Mouse (Mus musculus) hindbrain, embryonic 15.5 days (tissue): ENCODE results near the gene Eid2. TPM values are rescaled to one million over a fixed set of nuclear protein-coding genes. Genes with fewer than 3 reads are reported as not detected.

Experiments
- ATAC-seq: fragments of 200-750 bp; cut with Nextera tagmentation; 2 replicates; pipeline ENCODE4 v1.8.0; 2017; ENCODE audit warnings: low read depth, moderate number of reproducible peaks, moderate TSS enrichment; ENCODE audit not compliant: low FRiP score
- H3K27ac ChIP-seq: fragments of 300-500 bp; sonication (generic); replicated peaks from 2 replicates; pipeline ENCODE4 v1.5.1; 2015; ENCODE audit warnings: mild to moderate bottlenecking, inconsistent platforms
- H3K27me3 ChIP-seq: fragments of 300-500 bp; sonication (generic); 2 replicates; pipeline ENCODE4 v1.6.1; 2015; ENCODE audit warnings: control low read depth, inconsistent platforms
- H3K36me3 ChIP-seq: fragments of 300-500 bp; sonication (generic); 2 replicates; pipeline ENCODE4 v1.6.1; 2015; ENCODE audit warnings: control low read depth, inconsistent platforms
- H3K4me1 ChIP-seq: fragments of 300-500 bp; sonication (generic); replicated peaks from 2 replicates; pipeline ENCODE4 v1.6.1; 2015; ENCODE audit warnings: control low read depth, inconsistent platforms
- H3K4me2 ChIP-seq: fragments of 300-500 bp; sonication (generic); 2 replicates; pipeline ENCODE4 v1.6.1; 2015; ENCODE audit warnings: moderate library complexity, mild to moderate bottlenecking, inconsistent platforms
- H3K4me3 ChIP-seq: fragments of 300-500 bp; sonication (generic); 2 replicates; pipeline ENCODE4 v1.5.1; 2015; ENCODE audit warnings: mild to moderate bottlenecking, inconsistent platforms
- H3K9ac ChIP-seq: fragments of 300-500 bp; sonication (generic); 2 replicates; pipeline ENCODE4 v1.6.1; 2015; ENCODE audit warnings: inconsistent platforms
- H3K9me3 ChIP-seq: fragments of 300-500 bp; sonication (generic); 2 replicates; pipeline ENCODE4 v1.6.1; 2016; ENCODE audit warnings: control low read depth, inconsistent platforms
- WGBS: fragments of 180-500 bp; shearing (Covaris S2); methylation state at CpG from one replicate; pipeline ENCODE4 v1.1.7; 2015; 5-methylcytosine and 5-hydroxymethylcytosine counted together
- polyA plus RNA-seq: library from polyadenylated mRNA; unstranded; fragments of >200 nt; fragmentation: Nextera tagmentation; extraction: Ambion mirVana; gene quantifications from 2 replicates; pipeline ENCODE4 v1.2.1, GENCODE M21; 2015

The Eid2 gene
- polyA plus RNA-seq, 1 experiment from 2014 or later: 23.7 TPM

DNA sequence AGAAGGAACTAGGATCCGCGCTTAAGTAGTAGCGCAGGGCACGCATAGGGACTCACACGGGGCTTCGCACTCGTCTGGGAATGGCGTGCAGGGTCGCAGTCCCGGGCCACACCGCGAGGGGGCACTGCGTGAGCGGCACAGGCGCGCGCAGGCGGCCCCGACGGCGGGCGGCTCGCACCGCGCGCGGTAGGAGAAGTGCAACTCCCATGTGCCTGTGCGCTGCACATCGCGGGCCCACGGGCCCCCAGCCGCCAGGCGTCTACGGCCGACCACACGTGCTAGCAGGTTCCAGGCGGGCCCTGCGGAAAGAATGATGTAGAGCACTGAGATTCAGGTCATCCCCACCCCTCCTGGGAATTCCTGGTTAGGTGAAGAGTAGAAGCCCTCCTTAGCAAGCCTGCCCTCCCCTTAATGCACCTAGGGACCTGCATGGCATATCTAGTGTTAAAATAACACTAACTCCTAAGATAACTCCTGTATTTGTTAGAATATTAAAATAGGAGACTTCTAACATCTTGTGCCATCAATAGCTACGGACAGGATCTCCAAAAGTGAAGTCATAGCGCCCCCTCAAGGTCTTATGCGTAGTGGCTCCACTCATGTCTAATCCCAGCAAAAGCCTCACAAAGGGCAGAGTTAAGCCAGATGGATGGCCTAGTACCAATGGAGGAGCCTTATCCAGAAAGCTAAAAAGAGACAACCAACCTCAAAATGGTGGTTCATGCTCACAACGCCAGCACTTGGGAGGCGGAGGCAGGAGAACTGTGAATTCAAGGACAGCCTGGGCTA, 31.4 kb downstream of the Eid2 start:
- whole genome bisulfite sequencing: 11% methylated on average over 43 of the region's 43 CpGs
- ATAC-seq: no peak
- peak overlapping the region; percentile 5; the same call in 1 of the 2 replicates for H3K9ac ChIP-seq
- no peak overlapping the region for H3K27ac ChIP-seq
- H3K36me3 ChIP-seq: no peaks in the 10 kb centered on the region
- peak overlapping the region; percentile 18 for H3K4me3 ChIP-seq
- H3K9me3 ChIP-seq: no peaks in the 10 kb centered on the region
- H3K4me1 ChIP-seq: peaks cover 24% of the 10 kb centered on the region
- H3K4me2 ChIP-seq: peak overlapping the region; percentile 51
- H3K27me3 ChIP-seq: no peaks in the 10 kb centered on the region

- Histone ChIP-seq H3K27ac (peak within 1 kb of the TSS; percentile 21), H3K9ac (peak within 1 kb of the TSS; percentile 60), H3K27me3 (no peaks in the 10 kb centered on the region), H3K9me3 (no peaks in the 10 kb centered on the region), H3K36me3 (peaks cover 23% of the 10 kb centered on the region), H3K4me2 (peak within 1 kb of the TSS; percentile 80), H3K4me3 (peak within 1 kb of the TSS; percentile 44), H3K4me1 (peaks cover 24% of the 10 kb centered on the region)
- under 1% methylated on average over 30 of the region's 30 CpGs for WGBS
- peak; percentile 68 for ATAC-seq
Measured at GRCm38 (mm10) chr7:28301616-28302433, 34.1 kb downstream of the Eid2 start, which contains the start of gene Dll3. Dll3 (minus strand) TSS chr7:28302238.

GRCm38 (mm10) chr7:28305641-28306040, 38.0 kb downstream of the Eid2 start:
- H3K9me3 ChIP-seq: no peaks in the 10 kb centered on the region
- H3K4me1 ChIP-seq: peaks cover 19% of the 10 kb centered on the region
- no peaks in the 10 kb centered on the region for H3K27me3 ChIP-seq
- no peak overlapping the region for H3K27ac ChIP-seq
- no peak overlapping the region for H3K4me3 ChIP-seq
- ATAC-seq: no peak
- H3K4me2 ChIP-seq: no peak overlapping the region
- 84% methylated on average over 10 of the region's 10 CpGs for WGBS
- peaks cover 36% of the 10 kb centered on the region for H3K36me3 ChIP-seq
- H3K9ac ChIP-seq: no peak overlapping the region

DNA sequence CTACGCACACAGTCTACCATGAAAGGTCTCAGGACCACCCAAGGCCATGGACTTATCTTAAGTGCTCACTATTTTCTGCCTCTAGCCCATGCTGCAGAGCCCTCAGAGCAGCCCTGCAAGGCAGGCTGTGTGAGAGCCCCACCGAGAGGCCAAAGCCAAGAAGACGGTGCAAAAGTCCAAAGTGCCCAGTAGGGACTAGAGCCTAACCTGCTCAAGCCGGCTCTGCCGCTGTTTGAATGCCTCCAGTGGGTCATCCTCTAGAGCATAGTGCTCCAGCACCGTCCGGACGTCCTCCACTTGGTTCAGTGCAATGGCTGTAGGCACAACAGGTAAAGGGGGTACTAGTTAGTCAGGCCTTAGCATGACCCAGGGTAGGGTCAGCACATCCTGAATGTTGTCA, 38.5 kb downstream of the Eid2 start:
- no peak for ATAC-seq
- no peak overlapping the region for H3K4me3 ChIP-seq
- no peaks in the 10 kb centered on the region for H3K9me3 ChIP-seq
- peaks cover 36% of the 10 kb centered on the region for H3K36me3 ChIP-seq
- no peak overlapping the region for H3K4me2 ChIP-seq
- H3K4me1 ChIP-seq: peaks cover 23% of the 10 kb centered on the region
- no peak overlapping the region for H3K27ac ChIP-seq
- no peaks in the 10 kb centered on the region for H3K27me3 ChIP-seq
- H3K9ac ChIP-seq: no peak overlapping the region
- WGBS: 94% methylated on average over 8 of the region's 8 CpGs

DNA sequence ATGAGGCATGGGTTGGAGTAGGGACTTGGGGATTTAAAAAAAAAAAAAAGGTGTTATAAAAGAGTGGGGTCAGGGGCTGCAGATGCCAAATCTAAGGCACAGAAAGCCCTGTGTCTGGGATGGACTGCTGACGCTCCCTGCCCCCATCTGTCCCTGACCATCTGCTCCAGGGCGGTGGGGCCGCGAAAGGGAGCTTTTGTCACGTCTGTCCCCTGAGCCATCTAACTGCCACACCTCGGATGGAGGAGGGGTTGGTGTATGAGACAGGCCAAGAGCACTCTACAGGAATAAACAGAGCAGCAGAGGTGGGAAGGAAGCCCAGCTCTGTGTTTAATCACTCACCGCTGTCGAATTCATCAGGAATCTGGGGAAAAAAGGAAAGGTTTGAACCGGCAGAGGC, 42.1 kb downstream of the Eid2 start:
- Histone ChIP-seq H3K4me3 (no peak overlapping the region), H3K4me1 (peaks cover 18% of the 10 kb centered on the region), H3K36me3 (peaks cover 38% of the 10 kb centered on the region), H3K9ac (no peak overlapping the region), H3K27me3 (no peaks in the 10 kb centered on the region), H3K4me2 (no peak overlapping the region), H3K9me3 (no peaks in the 10 kb centered on the region), H3K27ac (no peak overlapping the region)
- WGBS: 32% methylated on average over 9 of the region's 9 CpGs
- ATAC-seq: no peak

- 6% methylated on average over 35 of the region's 35 CpGs for WGBS
Measured at GRCm38 (mm10) chr7:28311151-28311925, 43.7 kb downstream of the Eid2 start.

GRCm38 (mm10) chr7:28311926-28312543, 44.4 kb downstream of the Eid2 start, which contains the start of gene Timm50:
Timm50 (minus strand) TSS chr7:28312072.
- H3K4me2 ChIP-seq: peak within 1 kb of the TSS; percentile 78
- H3K4me3 ChIP-seq: peak within 1 kb of the TSS; percentile 99
- no peaks in the 10 kb centered on the region for H3K27me3 ChIP-seq
- peak; percentile 96 for ATAC-seq
- WGBS: under 1% methylated on average over 45 of the region's 45 CpGs
- peaks cover 18% of the 10 kb centered on the region for H3K4me1 ChIP-seq
- no peaks in the 10 kb centered on the region for H3K9me3 ChIP-seq
- H3K27ac ChIP-seq: peak within 1 kb of the TSS; percentile 82
- peak within 1 kb of the TSS; percentile 87 for H3K9ac ChIP-seq
- peaks cover 38% of the 10 kb centered on the region for H3K36me3 ChIP-seq

More at GRCm38 (mm10) chr7:28311151-28311925, 43.7 kb downstream of the Eid2 start:
- Histone ChIP-seq H3K4me1 (peaks cover 18% of the 10 kb centered on the region), H3K4me2 (peak overlapping the region; percentile 78), H3K27me3 (no peaks in the 10 kb centered on the region), H3K9me3 (no peaks in the 10 kb centered on the region), H3K9ac (peak overlapping the region; percentile 87), H3K27ac (peak overlapping the region; percentile 82), H3K36me3 (peaks cover 38% of the 10 kb centered on the region), H3K4me3 (peak overlapping the region; percentile 99)
- ATAC-seq: peak; percentile 73; the same call in 1 of the 2 replicates

DNA sequence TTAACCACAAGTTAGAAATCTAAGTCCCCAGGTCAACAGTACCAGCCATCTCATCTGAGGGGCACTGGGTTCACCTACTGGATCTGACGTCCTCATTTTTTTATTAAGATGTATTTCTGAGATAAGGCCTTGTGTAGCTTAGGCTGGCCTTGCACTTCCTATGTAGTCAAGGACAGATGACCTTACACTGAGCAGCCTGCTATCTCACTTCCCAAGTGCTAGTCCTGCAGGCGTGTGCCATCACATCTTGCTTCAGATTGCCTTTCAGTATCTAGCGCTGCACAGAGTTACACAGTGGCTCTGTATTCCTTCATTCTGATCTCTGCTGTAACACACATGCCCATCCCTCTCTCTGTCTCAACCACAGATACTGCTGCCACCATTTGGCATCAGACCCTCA, 50.4 kb downstream of the Eid2 start:
- H3K9ac ChIP-seq: no peak overlapping the region
- no peak for ATAC-seq
- H3K4me1 ChIP-seq: no peaks in the 10 kb centered on the region
- no peak overlapping the region for H3K4me3 ChIP-seq
- H3K4me2 ChIP-seq: no peak overlapping the region
- H3K27ac ChIP-seq: no peak overlapping the region
- WGBS: 92% methylated on average over 3 of the region's 3 CpGs
- no peaks in the 10 kb centered on the region for H3K27me3 ChIP-seq
- no peaks in the 10 kb centered on the region for H3K9me3 ChIP-seq
- H3K36me3 ChIP-seq: peaks cover 86% of the 10 kb centered on the region

- Histone ChIP-seq H3K27ac (no peak overlapping the region), H3K36me3 (peaks cover 92% of the 10 kb centered on the region), H3K4me3 (no peak overlapping the region), H3K27me3 (no peaks in the 10 kb centered on the region), H3K9me3 (no peaks in the 10 kb centered on the region), H3K4me1 (no peaks in the 10 kb centered on the region), H3K4me2 (no peak overlapping the region), H3K9ac (no peak overlapping the region)
- 95% methylated on average over 17 of the region's 17 CpGs for WGBS
- ATAC-seq: no peak
Measured at GRCm38 (mm10) chr7:28318714-28319113, 51.0 kb downstream of the Eid2 start.
